Mouse (Mus musculus) liver, adult 2 months (tissue): ENCODE measurements around the gene Sox5.
A peak's percentile ranks its signal among the peaks of the same experiment; 100 is the strongest.

Experiments
- CTCF ChIP-seq: fragments of 200-500 bp; IDR thresholded peaks from 2 replicates; pipeline ENCODE4 v1.5.1; 2011; ENCODE audit warnings: low read depth, low read length, control low read depth
- POLR2A ChIP-seq: fragments of 200-500 bp; IDR thresholded peaks from 2 replicates; pipeline ENCODE4 v1.6.1; 2011; ENCODE audit warnings: low read length, control low read depth; ENCODE audit not compliant: insufficient read depth; ENCODE audit errors: extremely low read depth

DNA sequence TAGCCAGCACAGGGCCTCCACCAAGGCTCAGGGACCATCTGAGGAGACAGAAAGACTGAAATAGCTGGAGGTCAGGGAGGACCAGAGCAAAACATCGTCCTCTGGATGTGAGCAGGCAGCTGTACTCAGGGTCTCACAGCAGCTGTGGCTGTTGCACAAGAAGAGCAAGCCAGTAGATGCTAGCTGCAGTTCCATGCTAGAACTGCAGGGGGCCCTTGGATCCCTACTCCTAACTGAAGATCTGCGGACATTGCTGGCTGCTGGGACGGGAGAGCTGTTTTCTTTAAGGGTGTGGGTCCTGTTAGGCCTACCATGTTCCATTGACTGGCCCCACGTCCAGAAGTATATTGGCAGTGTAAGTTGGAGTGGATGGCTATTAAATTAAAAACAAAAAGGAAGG, 137.1 kb downstream of the Sox5 start:
- TF ChIP-seq CTCF: peak; percentile 86
- TF ChIP-seq POLR2A: no peak
